Mouse (Mus musculus): Measurements from ENCODE around the gene Siah2. TPM values are rescaled to one million over a fixed set of nuclear protein-coding genes. Genes with fewer than 3 reads are reported as not detected.

Siah2 gene
- total RNA-seq (2021), result 10 to 100 TPM; 11.8 to 12.5 TPM
- long read RNA-seq, experiment 1, transcript Siah2-201 (2 exons, 2,511 nt), result major isoform, 10 of 13 reads
- long read RNA-seq, experiment 1, partial matches to known transcripts, result 0 of 13 reads
- long read RNA-seq, experiment 1, other reads (novel, unspliced or antisense), result 3 of 13 reads
- long read RNA-seq, experiment 2, transcript Siah2-201 (2 exons, 2,511 nt), result major isoform, 9 of 10 reads
- long read RNA-seq, experiment 2, partial matches to known transcripts, result 0 of 10 reads
- long read RNA-seq, experiment 2, other reads (novel, unspliced or antisense), result 1 of 10 reads

DNA sequence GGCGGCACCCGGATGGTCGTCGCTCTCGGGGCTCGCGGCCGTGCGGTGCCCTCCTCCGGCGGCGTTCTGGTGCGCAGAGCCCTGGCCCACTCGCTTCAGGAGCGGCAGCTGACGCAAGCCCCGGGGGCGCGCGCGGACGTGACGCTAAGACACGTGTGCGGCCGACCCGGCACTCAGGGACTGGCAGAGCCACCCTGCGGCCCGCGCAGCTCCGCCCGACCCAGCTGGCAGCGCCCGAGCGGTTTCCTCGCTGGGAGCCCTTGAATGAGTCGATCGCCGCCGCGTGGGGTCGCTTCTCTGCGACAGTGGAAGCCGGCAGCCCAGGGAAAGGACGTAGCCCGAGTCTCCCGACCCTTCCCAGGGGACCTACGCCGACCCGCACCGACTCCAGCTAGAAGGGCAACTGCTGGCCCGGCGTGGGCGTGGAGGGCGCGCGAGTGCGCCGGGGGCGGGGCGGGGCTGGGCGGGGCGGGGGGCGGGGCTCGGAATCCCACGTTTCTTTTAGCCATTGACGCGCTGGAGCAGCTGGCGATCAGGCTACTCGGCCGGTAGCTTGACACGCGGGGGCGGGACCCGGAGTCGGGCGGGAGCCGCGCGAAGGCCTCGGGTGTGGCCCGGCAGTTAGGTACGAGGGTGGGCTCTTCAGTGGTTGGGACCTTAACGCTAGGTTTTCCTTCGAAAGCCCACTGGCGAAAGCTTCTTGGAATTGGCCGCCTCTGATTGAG is at the start of gene Siah2:
Siah2 (minus strand) TSS at position 404 of the 725 bp plus-strand sequence.
- peak; percentile 92 to 95 for DNase-seq

DNA sequence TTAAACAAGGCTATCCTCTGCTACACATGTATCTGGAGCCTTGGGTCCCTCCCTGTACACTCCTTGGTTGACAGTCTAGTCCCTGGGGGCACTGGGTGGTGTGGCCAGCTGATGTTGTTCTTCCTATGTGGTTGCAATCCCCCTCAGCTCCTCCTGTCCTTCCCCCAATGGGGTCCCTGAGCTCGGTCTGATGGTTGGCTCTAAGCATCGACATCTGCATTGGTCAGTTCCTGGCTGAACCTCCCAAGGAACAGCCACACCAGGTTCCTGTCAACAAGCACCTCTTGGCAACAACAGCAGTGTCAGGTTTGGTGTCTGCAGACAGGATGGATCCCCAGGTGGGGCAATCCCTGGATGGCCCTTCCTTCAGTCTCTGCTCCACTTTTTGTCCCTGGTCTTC is 47.3 kb upstream of the Siah2 start:
- no peak for DNase-seq

DNA sequence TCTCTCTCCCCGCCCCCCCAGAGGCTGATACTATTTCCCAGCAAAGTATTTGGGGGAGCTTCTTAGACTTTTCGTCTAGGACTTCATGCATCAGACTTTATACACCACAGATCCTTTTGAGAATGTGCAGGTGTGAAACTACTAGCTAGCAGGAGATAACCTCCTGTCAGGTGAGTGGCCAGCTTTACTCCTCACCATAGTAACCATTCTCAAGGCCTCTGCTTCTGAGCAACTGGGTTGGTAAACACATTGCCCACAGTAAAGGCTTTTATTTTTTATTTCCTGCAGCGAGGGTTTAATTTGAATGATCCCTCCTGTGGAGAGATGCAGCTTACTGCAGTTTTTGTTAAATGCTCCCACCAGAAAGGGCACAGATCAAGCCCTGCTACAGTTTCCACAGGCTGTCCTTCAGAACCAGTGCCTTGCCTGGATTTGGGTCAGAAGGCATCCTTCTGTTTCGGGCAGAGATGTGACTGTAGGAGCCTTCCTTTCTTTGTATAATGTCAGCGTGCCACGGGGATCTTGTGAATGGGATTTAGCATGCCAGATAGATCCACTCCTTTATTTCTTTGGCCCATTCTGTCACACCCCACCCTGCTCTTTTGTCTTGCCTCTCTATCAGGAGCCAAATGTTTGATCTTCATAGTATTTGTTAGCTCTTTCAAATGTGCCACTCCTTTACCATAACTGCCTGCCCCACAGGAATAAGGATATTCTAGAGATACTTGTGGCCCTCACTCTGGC is 46.3 kb upstream of the Siah2 start:
- no peak for DNase-seq

DNA sequence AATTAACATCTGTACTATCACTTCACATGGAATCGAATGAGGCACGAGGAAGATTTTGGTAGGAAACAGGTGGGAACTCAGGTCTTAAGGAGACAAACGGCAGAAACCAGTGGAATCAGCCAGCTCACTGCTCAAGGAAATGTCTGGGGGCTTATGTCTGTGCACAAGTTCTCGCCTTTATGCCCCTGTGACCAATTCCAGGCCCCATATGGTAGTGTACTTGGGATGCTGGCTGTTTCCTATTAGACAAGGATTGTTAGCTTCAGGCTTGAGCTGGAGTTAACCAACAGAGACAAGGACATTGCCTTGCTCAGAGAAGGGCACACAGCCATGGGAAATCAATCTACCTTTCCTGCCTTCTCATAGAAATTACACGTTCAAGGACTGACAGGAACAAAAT is 39.3 kb upstream of the Siah2 start:
- DNase-seq, result no peak

DNA sequence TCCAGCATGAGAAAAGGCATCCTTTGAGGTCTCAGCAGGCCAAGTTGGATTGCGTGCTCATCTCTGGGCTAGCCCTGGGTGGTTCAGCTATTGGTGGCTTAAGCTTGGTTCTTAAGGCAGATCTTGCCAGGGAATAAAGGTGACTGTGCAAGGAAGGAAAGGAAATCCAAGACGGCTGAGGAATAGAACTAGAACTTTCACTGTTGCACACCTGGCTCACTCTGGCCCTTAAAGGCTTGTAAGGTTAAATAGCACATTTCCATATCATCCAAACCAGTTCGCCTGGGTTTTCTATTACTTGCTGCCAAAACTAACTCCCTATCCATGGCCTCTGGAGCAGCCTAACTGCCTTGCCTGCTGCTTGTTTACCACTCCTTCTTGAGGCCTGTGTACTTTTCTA is 38.4 kb upstream of the Siah2 start:
- no peak for DNase-seq

DNA sequence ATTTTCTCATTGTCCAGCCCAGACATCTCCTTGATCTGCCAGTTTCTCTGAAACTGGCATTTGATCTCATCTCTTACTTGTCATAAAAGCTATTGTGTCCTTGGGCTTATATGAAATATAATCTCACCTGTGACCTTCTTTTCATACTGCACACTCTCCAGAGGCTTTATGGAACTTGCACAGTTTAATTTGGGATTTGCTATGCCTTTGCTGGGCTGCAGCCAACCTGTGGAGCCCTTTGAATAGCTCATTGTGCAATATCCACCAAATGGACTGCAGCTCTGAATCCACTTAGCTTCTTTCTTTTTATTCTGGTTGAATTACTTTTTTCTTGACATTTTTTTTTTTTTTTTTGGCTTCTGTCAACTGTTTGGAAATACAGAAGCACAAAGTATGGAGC is 37.3 kb upstream of the Siah2 start:
- peak; percentile 5 to 11 for DNase-seq

DNA sequence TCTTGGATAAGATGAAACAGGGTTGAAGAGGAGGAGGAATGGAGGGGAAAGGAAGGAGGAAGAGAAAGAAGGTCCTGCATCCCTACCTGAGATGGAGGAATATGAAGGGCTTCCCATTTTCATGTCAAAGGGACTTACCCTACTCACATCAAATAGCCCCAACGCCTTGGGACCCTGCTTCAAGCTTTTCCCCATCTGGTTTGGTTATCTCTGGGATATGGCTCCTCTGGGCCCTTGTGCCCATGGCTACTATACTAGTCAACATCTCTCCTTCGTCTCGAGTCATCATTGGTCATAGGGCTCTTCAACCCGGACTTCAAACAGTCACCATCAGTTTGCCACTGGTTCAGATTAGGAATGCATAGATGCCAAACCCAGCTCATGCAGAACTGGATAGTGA is 35.4 kb upstream of the Siah2 start:
- no peak for DNase-seq

DNA sequence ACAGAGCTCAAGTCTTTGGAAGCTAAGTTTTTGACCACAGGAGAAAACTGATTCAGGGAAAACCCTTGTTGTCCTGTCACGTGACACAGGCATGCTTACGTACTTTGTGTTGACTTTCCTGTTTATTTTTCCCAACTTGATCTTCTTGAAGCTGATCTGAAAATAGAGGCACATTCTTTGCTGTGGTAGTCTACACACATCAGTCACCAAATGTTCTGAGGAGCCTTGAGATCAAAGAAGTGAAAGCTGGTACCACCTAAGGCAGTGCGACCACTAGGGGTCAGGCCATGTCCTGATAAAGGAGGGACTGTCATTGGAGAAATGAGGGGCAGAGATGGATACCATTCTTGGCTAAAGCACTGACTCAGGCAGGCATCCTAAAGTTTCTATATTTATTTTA is 34.8 kb upstream of the Siah2 start:
- DNase-seq, result peak in 1 of 2 experiments; percentile 17

DNA sequence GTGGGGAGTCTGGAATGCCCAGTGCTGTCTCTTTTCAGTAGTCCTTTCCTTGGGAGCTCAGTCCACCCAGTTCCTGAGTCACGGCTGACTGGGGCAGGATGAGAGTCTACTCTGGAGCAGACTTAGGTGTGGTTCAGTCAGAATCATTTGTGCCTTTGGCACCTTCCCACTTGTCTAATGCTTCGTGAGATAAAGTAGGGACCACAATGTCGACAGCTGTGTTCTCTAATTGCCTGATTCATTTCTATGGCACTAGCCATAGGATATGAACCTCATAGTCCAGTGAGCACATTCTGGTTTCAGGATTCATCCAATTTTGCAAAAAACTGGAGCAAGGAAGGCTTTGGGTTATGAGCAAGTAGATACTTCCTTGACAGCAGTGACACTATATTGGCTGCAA is 34.2 kb upstream of the Siah2 start:
- DNase-seq, result no peak

DNA sequence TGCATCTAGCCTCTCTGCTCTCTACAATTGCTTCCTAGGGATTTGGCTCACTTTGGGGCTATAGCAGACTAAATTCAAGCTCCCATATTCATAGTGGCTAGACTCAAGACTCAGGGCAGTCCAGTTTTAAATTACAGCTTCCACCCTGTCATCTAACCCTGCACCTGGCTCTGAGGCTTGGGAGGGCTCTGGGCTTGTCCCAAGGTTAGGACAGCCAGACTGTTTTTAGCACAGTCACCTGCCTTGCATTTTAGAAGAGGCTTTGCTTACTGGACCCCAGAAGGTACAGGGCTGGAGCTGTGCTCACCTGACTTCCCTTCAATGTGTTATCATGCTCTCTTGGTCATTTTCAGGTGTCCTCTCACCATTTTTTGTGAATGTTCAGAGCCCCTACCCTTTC is 32.6 kb upstream of the Siah2 start:
- no peak for DNase-seq

DNA sequence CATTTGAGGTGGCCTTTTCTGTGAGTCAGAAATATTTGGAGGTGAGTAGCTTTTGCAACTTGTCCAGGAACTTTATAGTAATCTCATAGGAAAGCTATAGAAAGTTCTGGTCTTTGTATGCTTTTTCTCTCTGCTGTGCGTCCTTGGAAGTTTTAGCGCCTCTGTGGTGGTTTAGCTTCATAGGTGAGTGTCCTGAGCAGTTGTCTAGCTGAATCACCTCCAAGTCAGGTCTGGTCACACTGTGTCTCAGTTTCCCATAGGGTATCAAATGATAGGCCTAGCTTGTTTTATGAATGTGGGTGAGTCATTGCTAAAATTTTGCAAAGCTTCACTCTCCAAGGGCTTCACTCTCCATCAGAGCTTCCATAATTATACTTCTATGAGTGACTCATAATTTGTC is 31.5 kb upstream of the Siah2 start:
- DNase-seq, result no peak

DNA sequence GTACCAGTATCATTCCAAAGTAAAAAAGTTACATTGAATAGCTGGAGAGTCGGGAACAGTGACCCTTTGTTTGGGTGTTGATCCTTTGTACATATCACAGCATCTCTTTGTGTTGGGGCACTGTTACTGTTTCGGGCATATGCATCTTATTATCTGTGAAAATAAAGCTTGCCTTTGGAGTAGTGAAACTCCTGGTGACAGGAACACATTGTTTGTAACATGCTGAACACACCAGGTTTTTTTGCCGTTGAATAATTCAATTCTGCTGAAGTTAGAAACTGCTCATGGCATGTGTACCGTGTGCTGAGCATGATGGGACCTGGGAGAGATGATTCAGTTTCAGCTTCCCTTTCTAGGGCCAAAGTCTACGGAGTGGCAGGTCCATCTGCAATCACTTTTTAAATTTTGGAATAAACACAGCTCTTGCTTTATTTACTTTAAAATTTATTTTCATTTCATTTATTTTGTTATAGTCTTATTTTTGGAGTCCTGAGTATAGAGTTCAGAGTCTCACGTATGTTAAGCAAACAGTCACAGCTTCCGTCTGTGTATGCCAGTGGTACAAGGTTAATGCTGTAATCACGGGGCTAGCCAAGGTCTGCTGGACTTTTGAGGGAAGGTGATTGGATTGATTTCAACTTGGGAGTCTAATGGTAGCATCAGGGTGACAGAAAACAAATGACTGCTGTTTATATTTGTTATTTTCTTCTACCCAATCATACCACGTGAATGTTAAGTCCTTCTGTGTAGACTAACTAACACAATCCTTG is 27.4 kb upstream of the Siah2 start:
- no peak for DNase-seq

DNA sequence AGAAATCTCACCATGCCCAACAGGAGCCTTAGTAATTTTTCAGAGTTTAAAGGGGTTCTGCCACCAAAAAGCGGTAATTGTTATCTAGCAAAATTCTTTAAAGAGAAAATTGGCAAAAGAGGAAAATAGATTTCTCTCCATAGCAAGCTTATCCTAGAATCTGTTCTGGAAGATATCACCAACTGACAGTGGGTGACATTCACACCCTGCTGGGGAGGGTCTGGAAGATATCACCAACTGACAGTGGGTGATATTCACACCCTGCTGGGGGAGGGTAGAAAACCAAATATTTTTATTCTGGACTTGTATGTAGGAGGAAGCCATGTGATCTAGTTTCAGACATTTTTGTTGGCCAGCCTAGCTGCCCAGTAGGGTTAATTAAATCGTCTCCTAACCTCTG is 24.5 kb upstream of the Siah2 start:
- DNase-seq, result no peak

DNA sequence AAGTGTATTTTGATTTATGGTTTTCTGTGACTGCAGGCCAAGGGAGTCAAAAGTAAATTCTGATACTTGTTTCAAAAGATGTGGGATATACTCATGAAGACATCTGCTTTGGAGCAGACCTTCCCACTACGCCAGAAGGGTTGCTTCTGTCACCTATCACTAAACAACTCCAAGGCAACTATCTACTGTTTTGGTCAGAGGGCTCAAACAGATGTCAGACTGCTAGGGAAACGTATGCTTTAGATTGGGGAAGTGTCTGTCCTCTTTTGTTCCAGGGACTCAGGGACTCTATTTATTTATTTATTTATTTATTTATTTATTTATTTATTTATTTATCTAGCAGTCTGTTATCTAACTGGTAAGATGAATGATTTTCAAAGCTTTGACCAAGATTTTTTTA is 22.6 kb upstream of the Siah2 start:
- peak in 1 of 2 experiments; percentile 11 for DNase-seq

DNA sequence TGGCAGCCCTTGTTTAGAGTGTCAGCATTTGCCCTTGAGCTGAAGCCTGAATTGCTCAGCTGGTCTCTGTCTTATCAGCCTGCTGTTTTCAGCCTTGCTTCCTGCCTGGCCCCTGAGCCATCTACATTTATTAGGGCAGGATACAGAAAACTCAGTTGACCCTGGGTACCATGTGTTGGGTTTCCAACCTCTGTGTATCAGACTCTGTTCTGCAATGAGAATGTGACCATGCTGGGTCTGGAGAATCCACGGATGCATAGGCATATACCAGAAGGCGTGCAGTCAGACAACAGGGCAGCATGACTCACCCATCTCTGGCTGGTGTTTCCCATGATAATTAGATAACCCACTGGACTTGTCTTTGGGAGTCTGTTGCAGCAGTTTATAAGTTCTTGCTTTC is 21.8 kb upstream of the Siah2 start:
- peak in 1 of 2 experiments; percentile 6 for DNase-seq

DNA sequence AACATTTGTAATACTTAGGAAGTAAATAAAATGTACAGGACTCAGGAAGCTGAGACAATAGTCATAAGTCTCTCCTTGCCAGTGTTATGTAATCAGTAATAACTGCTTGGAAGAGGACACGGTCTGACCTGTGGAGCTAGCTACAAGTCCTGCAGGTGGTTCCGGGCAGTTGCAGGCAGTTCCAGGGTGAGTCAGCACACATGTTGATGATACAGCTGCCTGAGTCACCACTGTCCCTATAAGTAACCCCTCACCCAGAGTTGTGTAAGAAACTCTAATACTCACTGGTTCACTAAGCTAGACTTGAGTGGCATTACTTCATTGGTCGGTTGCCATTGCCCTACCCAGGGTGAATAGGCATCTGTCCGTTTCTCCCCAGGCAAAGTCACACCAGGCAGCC is 21.0 kb upstream of the Siah2 start:
- DNase-seq, result no peak

DNA sequence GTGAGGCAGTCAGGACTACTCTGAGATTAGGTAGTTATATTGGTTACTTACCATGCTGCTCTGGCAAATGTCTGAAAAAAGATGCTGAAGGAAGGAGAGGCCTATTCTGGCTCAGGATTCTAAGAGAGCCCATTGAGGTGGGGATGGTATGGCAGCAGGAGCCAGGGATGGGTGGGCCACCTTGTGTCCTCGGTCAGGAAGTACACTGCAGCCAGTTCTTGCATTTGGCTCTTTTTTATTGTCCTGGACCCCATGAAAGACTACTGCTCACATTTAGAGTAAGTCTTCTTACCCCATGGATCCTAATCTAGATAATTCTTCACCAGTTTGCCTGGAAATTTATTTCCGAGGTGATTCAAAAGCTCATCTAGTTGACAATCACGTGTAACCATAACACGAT is 12.3 kb upstream of the Siah2 start:
- DNase-seq, result no peak

DNA sequence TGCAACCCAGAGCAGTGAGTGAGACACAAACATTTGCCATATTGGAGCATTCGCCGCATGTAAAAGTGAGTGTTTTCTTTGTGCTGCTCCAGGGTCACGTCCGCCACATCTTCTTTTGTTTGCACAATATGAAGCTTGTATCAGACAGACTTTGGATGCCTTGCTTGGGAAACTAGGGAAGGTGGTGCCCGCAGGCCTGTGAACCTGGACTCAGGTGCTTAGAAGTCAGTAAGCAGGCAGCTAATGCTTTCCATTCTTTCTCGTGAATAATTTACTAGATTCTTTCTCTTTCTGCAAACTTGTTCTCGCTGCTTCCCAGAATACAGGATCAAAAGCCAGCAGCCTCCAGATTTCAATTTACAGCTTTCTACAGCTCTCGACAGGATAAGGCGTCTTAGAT is 11.5 kb upstream of the Siah2 start:
- no peak for DNase-seq

DNA sequence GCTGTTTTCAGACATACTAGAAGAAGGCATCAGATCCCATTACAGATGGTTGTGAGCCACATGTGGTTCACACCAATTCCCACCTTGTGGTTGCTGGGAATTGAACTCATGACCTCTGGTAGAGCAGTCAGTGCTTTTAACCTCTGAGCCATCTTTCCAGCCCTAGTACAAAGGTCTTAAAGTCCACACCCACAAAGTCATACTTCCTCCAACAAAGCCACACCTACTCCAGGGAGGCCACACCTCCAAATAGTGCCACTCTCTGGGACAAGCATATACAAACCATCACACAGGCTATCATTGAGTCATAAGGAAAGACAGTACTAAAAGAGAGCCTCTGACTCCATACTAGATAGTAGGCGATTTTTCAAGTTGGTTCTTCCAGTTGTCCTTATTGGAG is 10.1 kb upstream of the Siah2 start:
- DNase-seq, result no peak

DNA sequence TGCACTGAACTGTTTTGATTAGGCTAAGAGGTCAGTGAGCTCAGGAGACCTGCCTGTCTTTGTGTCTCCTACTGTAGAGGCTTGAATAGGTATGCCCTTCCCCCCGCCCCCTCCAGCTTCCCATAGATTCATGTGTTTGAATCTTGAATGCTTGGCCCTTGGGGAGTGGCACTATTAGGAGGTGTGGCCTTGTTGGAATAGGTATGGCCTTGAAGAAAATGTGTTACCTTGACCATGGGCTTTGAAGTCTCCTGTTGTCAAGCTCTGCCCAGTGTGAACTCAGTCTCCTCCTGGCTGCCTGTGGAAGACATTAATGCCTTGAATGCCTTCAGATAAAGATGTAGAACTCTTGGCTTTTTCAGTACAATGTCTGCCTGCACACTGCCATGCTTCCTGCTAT is 9.2 kb upstream of the Siah2 start:
- no peak for DNase-seq

DNA sequence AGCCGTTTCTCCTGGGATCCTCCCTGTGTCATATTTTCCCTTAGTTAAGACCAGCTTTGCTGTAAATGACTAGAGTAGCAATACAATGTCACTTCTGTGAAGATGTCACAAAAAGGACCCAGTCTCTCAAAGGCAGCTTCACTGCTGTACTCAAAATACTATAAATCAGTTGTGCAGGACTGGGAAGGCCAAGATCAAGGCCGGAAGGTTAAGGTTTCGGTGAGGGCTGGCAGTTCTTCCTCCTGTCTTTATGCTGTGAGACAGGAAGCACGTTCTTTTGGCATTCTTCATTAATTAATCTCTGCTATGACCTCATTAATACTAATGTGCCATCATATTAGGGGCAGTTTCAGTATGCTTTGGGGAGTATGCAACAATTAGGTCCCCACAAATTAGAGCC is 5.7 kb upstream of the Siah2 start:
- no peak for DNase-seq

DNA sequence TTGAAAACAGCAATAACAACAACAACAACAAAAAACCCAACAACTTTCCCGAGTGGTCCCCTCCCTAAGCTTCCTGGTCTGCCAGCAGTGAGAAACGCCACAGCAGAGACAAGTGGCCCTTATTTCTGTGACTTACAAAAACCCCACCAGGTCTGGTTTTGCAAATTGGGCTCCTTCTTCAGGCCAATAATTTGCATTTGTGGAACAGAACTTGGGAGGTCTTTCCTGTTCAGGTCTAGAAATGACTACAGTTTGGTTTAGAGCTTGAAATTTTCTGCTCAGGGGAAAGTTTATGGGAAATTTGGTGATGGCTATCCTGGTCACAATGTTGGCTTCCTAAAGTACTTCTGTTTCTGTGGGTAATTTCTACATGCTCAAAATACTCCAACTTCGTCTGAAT is 4.6 kb upstream of the Siah2 start:
- DNase-seq, result no peak

DNA sequence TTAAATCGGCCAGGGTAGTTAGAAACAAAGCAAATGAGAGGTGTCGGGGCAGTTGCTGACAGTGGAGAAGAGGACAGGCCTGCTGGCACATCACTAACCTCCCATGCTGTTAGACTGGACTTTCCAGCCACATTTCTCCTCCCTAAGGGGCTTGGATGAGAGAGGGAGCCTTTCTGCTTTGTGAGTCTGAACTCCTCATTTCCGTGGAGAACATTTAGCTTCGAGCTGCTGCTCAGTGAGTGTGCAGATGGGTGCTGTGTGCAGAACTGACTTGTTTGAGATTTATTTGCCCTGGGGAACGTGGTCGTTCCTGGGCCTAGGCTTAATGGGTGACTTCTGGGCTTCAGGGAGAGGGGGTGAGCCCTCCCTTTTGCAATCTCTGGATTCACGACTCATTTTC is 3.3 kb upstream of the Siah2 start:
- DNase-seq, result no peak

All from heart, adult 18-20 months (tissue).